Mouse (Mus musculus): ENCODE data around the gene Olfr1355.
"Not testable (repeated sequence)": the region's sequence is repeated elsewhere in the genome, so short reads cannot be mapped to it uniquely, and the experiment has no call there.

Olfr1355 gene

GRCm38 (mm10) chr10:78875240-78875639, at the start of gene Olfr1355:
Olfr1355 (plus strand) TSS chr10:78875540.
- DNase-seq (ENCODE audit: low read depth, low spot score), result no peak

GRCm38 (mm10) chr10:78840456-78840855, 34.9 kb upstream of the Olfr1355 start:
- DNase-seq (ENCODE audit: low read depth, low spot score), result not testable (repeated sequence)

- no peak for DNase-seq (ENCODE audit: low read depth, low spot score)
These were observed 23.3 kb upstream of the Olfr1355 start, which contains the start of gene Olfr1356 for GRCm38 (mm10) chr10:78852066-78852465. Olfr1356 (minus strand) TSS chr10:78852166.

- not testable (repeated sequence) for DNase-seq (ENCODE audit: low read depth, low spot score)
These were observed 37.5 kb downstream of the Olfr1355 start, which contains the start of gene Olfr1354 for GRCm38 (mm10) chr10:78912871-78913270. Olfr1354 (plus strand) TSS chr10:78913171.
